Mouse (Mus musculus): Measurements from ENCODE around the gene Spata46.

The Spata46 gene

DNA sequence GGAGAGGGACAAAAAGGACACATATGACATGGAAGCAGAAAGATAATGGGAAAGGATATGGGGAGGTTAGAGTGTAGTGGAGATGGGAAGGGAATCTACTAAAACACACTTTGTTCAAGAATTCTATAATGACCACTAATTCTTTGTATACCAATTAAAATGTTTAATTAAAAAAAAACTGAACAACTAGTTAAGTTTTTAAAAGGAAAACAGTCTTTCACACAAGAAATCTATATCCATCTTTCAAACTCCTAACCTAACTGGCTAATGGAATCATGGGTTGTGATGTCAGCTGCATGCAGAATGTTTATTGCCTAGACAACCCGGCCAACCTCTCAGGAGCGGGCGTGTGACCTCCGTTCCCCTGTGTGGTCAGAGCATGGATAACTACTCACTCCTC lies at the start of gene Spata46:
Gene Spata46 (plus strand): TSS at position 301 of the 400 bp plus-strand sequence.
- no peak for DNase-seq

DNA sequence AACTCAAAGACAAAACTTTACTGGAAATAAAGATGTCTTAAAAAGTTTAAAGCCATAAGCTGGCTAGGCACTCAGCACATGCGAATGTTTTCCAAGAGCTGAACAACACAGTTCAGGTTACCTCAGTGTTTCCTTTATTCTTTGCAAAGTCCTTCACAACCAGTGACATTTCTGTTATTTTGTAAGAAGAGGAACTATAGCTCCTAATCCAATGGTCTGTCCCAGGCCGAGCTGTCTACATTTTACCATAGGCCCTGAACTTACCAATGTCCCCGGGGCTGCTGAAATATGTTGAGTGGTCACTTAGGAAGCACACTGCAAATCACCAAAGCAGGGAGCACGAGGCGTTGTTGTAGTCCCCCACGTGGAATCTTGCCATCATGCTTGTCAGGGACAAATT lies 38.3 kb upstream of the Spata46 start:
- DNase-seq, result no peak

GRCm38 (mm10) chr1:170270696-170271095 lies 37.9 kb upstream of the Spata46 start:
- DNase-seq, result no peak

DNA sequence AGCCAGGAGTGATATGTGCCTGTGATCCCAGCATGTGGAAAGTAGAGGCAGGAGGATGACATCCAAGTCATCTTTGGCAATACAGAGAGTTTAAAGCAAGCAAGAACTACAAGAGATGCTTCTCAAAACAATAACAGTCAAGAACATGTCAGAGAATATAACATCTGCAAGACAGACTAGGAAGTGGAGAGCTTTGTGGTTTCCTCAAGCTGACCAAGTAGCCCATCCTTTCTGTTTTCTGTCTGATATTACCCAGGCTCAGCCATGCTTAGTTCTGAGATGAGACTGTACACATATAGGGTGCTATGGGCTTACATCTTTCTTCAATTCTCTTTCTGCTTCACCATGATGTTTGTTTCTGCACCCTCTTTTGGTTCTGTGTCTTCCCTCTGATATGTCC lies 35.4 kb upstream of the Spata46 start:
- no peak for DNase-seq

- DNase-seq, result no peak
These were observed 31.6 kb upstream of the Spata46 start, which contains the start of gene Sh2d1b1 for GRCm38 (mm10) chr1:170277016-170277415. Gene Sh2d1b1, plus strand, starts transcription at chr1:170277320.

- no peak for DNase-seq
These were observed 26.0 kb upstream of the Spata46 start for GRCm38 (mm10) chr1:170282415-170283129.

- peak; percentile 73 for DNase-seq
These were observed 16.2 kb upstream of the Spata46 start for GRCm38 (mm10) chr1:170292239-170292951.

- no peak for DNase-seq
These were observed 15.3 kb upstream of the Spata46 start for GRCm38 (mm10) chr1:170293257-170293656.

GRCm38 (mm10) chr1:170294786-170295570 lies 13.6 kb upstream of the Spata46 start:
- DNase-seq, result no peak

GRCm38 (mm10) chr1:170299496-170299895 lies 9.1 kb upstream of the Spata46 start:
- DNase-seq, result no peak

DNA sequence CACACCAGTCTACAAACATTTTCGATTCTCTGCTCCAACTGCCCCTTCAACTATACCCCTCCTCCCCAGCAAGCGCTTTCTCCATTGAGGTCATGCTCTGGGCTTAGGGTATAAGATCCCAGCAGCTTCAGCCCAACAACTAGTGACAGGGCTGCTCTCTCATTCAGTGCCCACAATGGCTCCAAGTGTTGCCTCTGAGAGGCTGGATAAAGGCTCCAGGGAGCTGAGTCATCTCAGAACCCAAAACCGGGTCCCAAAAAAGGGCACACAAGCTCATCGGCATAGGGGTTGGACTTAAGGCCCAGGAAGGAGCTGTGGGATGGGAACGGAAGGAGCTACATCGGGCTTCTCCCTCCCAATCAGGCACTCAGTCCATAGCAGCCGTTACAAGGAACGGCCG lies 6.9 kb upstream of the Spata46 start:
- DNase-seq, result no peak

DNA sequence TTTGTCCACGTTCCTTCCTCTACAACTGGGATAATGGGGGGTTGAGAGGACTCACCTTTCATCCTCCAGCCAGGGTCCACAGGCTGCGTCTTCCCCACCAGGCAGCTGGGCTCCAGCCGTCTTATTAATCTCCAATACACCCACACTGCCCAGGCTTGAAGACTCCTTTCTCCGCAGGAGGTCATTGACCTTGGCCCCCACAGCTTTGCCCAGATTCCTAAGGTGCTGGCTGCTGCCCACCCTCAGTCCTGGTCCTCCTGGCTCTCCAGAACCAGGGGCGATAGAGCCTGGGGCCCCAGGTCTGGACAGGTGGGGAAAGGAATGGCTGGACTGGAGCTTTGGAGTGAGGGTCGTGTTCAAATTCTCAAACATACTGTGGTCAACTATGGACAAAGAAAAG lies 6.1 kb upstream of the Spata46 start:
- DNase-seq, result no peak

- DNase-seq, result no peak
These were observed 5.5 kb upstream of the Spata46 start for GRCm38 (mm10) chr1:170303103-170303502.

- DNase-seq, result no peak
These were observed 3.6 kb upstream of the Spata46 start for GRCm38 (mm10) chr1:170305002-170305401.

GRCm38 (mm10) chr1:170306232-170306631 lies 2.4 kb upstream of the Spata46 start, which contains the start of gene Gm7694:
Gene Gm7694, minus strand, starts transcription at chr1:170306332.
- DNase-seq, result no peak

GRCm38 (mm10) chr1:170311431-170311830 lies 2.8 kb downstream of the Spata46 start:
- no peak for DNase-seq

- DNase-seq, result no peak
These were observed 13.4 kb downstream of the Spata46 start for GRCm38 (mm10) chr1:170322046-170322445.

DNA sequence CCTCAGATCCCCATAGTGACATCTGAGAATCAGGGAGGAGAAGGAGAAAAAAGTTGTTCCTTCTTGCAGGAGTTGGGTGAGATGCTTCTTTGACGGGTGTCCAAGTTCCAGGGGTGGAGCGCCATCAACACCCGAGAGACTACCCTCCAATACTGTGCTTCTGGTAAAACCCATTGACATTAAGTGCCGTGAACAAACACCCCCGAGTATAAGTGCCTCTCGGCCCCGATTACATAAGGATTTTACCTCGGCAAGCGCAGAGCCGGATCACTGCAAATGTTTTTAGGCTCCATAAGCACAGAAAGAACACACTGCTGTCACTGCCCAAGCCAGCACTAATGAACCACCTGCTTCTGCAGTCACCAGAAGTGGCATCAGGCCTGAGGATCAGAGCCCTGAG lies 14.4 kb downstream of the Spata46 start:
- no peak for DNase-seq

- DNase-seq, result no peak
These were observed 15.7 kb downstream of the Spata46 start for GRCm38 (mm10) chr1:170324312-170324711.

GRCm38 (mm10) chr1:170325277-170325676 lies 16.7 kb downstream of the Spata46 start:
- no peak for DNase-seq

GRCm38 (mm10) chr1:170331926-170332325 lies 23.3 kb downstream of the Spata46 start:
- no peak for DNase-seq

GRCm38 (mm10) chr1:170332775-170333174 lies 24.2 kb downstream of the Spata46 start:
- no peak for DNase-seq

DNA sequence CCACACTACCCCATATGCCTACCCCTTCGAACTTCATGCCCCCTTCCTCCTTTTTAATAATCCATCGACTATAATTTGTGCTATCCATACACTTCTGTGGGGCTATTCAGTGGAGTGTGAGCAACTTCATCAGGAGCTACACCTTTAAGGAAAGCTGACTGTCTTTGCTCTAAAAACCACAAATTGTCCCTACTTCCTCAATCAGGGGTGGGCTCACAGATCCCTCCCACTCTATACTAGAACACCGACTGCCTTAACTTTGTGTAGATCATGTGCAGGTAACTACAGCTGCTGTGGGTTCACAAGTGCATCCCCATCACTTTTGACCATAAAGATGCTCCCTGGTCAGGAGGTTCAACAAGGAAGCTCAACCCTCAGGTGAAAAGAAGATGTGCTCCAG lies 31.3 kb downstream of the Spata46 start:
- no peak for DNase-seq
